In genomic region chr15:85335671-85336300, GRCm38 (mm10) we compare ENCODE assay signal across 8 mouse cellular contexts. TPM values are rescaled to one million over a fixed set of nuclear protein-coding genes. Genes with fewer than 3 reads are reported as not detected.
DNase-seq lines count a peak whose midpoint lies in the region; ATAC-seq and TF ChIP-seq lines count a peak whose summit lies in the region.

Atxn10 (plus strand) TSS chr15:85336245.

- peak within 1 kb of the TSS; percentile 71 for H3K4me2 ChIP-seq in embryonic facial prominence, embryonic 15.5 days (replicated peaks)
- peak within 1 kb of the TSS; percentile 75 for H3K4me2 ChIP-seq in heart, embryonic 15.5 days
- peak within 1 kb of the TSS; percentile 100 for H3K4me2 ChIP-seq in myocyte (ENCODE audit: low read depth)

- WGBS in embryonic facial prominence, embryonic 15.5 days: 8% methylated on average over 14 of the region's 19 CpGs
- WGBS in heart, embryonic 15.5 days: 18% methylated on average over 11 of the region's 19 CpGs

- H3K4me1 ChIP-seq in embryonic facial prominence, embryonic 15.5 days: peaks cover 9% of the 10 kb centered on the region
- peaks cover 13% of the 10 kb centered on the region for H3K4me1 ChIP-seq in heart, embryonic 15.5 days (replicated peaks)

- H3K79me2 ChIP-seq in myocyte (ENCODE audit: control insufficient read depth, insufficient read depth): peaks cover 41% of the 10 kb centered on the region

- H3K27me3 ChIP-seq in embryonic facial prominence, embryonic 15.5 days: no peaks in the 10 kb centered on the region
- H3K27me3 ChIP-seq in heart, embryonic 15.5 days: no peaks in the 10 kb centered on the region
- H3K27me3 ChIP-seq in myocyte (ENCODE audit: control insufficient read depth, insufficient read depth, insufficient read length): no peaks in the 10 kb centered on the region

- no peak for TF ChIP-seq POLR2A in myocyte (IDR thresholded peaks at IDR 0.05; ENCODE audit: insufficient read length, low read depth)

- no peaks in the 10 kb centered on the region for H3K36me3 ChIP-seq in embryonic facial prominence, embryonic 15.5 days
- no peaks in the 10 kb centered on the region for H3K36me3 ChIP-seq in heart, embryonic 15.5 days
- no peaks in the 10 kb centered on the region for H3K36me3 ChIP-seq in myocyte (ENCODE audit: control insufficient read depth, insufficient read depth)

- intact Hi-C loops in left cerebral cortex, postnatal 14 days (cut with DNase I): loop anchor here (5.0 to 10.0 kb wide), 3 partner anchors 47 to 379 kb away; no protein-coding TSS in a partner anchor

- peak; percentile 32; the same call in 1 of the 2 replicates for ATAC-seq in embryonic facial prominence, embryonic 15.5 days (ENCODE audit: insufficient number of reproducible peaks, low FRiP score, low TSS enrichment, low read depth)
- ATAC-seq in heart, embryonic 15.5 days (replicated peaks; ENCODE audit: insufficient number of reproducible peaks, insufficient read depth, low FRiP score, low read depth): 0 out of 2 replicates have a peak, but pooled peaks have one; percentile 5

- peak within 1 kb of the TSS; percentile 50 for H3ac ChIP-seq in myocyte (ENCODE audit: control insufficient read depth, insufficient read length)

- peak within 1 kb of the TSS; percentile 87 for H3K9ac ChIP-seq in embryonic facial prominence, embryonic 15.5 days
- H3K9ac ChIP-seq in heart, embryonic 15.5 days: peak within 1 kb of the TSS; percentile 95

- no peaks in the 10 kb centered on the region for H3K9me3 ChIP-seq in embryonic facial prominence, embryonic 15.5 days (replicated peaks)
- H3K9me3 ChIP-seq in heart, embryonic 15.5 days (replicated peaks): no peaks in the 10 kb centered on the region

- no peak for DNase-seq in left cerebral cortex, adult 18-20 months (ENCODE audit: low spot score in 2 of 2)
- no peak for DNase-seq in left cerebral cortex, adult 11 months (ENCODE audit: low spot score)
- DNase-seq in R1 (ENCODE audit: low read depth, low spot score): peak; percentile 83
- no peak for DNase-seq in left cerebral cortex, postnatal 14 days (ENCODE audit: low spot score in 2 of 2)
- DNase-seq in ovary, postnatal 14 days (ENCODE audit: low spot score): no peak

- peak within 1 kb of the TSS; percentile 96 for H3K27ac ChIP-seq in embryonic facial prominence, embryonic 15.5 days (replicated peaks)
- peak within 1 kb of the TSS; percentile 99 for H3K27ac ChIP-seq in heart, embryonic 15.5 days

- peak within 1 kb of the TSS; percentile 97 for H3K4me3 ChIP-seq in embryonic facial prominence, embryonic 15.5 days (replicated peaks)
- H3K4me3 ChIP-seq in heart, embryonic 15.5 days: peak within 1 kb of the TSS; percentile 100
- H3K4me3 ChIP-seq in myocyte: peak within 1 kb of the TSS; percentile 79

TF ChIP-seq in myocyte, 11 proteins besides CTCF, POLR2A, EP300 and RAD21:
- TF ChIP-seq TCF3 (IDR thresholded peaks at IDR 0.05; ENCODE audit: insufficient read length, low read depth): no peak
- no peak for TF ChIP-seq REST (IDR thresholded peaks at IDR 0.05; ENCODE audit: insufficient read depth, insufficient read length)
- TF ChIP-seq E2F4 (IDR thresholded peaks at IDR 0.05; ENCODE audit: insufficient read depth): no peak
- no peak for TF ChIP-seq USF1 (IDR thresholded peaks at IDR 0.05; ENCODE audit: low read depth)
- no peak for TF ChIP-seq MAX (IDR thresholded peaks at IDR 0.05; ENCODE audit: low read depth)
- TF ChIP-seq SRF (IDR thresholded peaks at IDR 0.05; ENCODE audit: control insufficient read depth, insufficient read length, low read depth): no peak
- TF ChIP-seq CEBPB (IDR thresholded peaks at IDR 0.05; ENCODE audit: insufficient read depth, poor library complexity, severe bottlenecking): no peak
- no peak for TF ChIP-seq MYOG (IDR thresholded peaks at IDR 0.05; ENCODE audit: control insufficient read depth in 1 of 3, insufficient read depth in 1 of 3, insufficient read length in 2 of 3, low read depth in 2 of 3)
- TF ChIP-seq POLR2AphosphoS2 (IDR thresholded peaks at IDR 0.05; ENCODE audit: insufficient read length, low read depth): no peak
- no peak for TF ChIP-seq TCF12 (IDR thresholded peaks at IDR 0.05; ENCODE audit: insufficient read depth, poor library complexity, severe bottlenecking)
- TF ChIP-seq MYOD1 (IDR thresholded peaks at IDR 0.05; ENCODE audit: control insufficient read depth in 1 of 3, insufficient read length in 2 of 3, low read depth in 2 of 3): no peak

RNA-seq across cellular contexts. Expression of gene Atxn10, which starts in this region (rescaled TPM):
- 100 to 1,000 TPM; 267 to 276 TPM for total RNA-seq in left cerebral cortex, adult 18-20 months (2021)
- polyA plus RNA-seq in embryonic facial prominence, embryonic 15.5 days (2015; fragmentation: Nextera tagmentation; extraction: Ambion mirVana): 260 and 269 TPM in 2 replicates
- polyA plus RNA-seq in heart, embryonic 15.5 days (2015; fragmentation: Nextera tagmentation; extraction: Ambion mirVana): 182 and 213 TPM in 2 replicates
- 100 to 1,000 TPM; 304 to 310 TPM for total RNA-seq in left cerebral cortex, postnatal 14 days (2021)
- polyA plus RNA-seq in myocyte (2012; fragmentation: generic; extraction: Trizol): 216 TPM
